ENCODE assay signal across 8 mouse cellular contexts in the genomic region with DNA sequence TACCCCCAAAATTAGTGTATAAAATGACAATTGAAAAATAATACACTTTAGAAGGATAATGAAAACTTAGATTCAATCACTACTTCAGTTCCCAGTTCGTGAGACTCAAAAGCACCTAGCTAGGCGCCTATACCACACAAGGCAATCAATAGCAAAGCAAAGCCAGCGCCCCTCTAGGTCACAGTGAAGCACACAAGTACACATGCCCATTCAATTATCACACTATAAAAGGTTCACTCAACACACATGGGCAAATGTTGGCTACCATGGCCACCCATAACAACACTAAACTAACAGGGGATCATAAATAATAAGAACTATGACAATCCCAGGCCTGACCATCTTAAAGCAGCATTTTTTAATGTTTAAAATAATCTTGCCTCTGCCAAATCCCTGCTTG. TPM values are rescaled to one million over a fixed set of nuclear protein-coding genes. Genes with fewer than 3 reads are reported as not detected.
DNase-seq lines count a peak whose midpoint lies in the region; ATAC-seq and TF ChIP-seq lines count a peak whose summit lies in the region.

No protein-coding gene starts in this region.

- peaks cover 39% of the 10 kb centered on the region for H3K4me1 ChIP-seq in kidney, embryonic 16.5 days (ENCODE audit: insufficient read depth, low read length)
- H3K4me1 ChIP-seq in embryonic facial prominence, embryonic 10.5 days = peaks cover 38% of the 10 kb centered on the region
- peaks cover 11% of the 10 kb centered on the region; the same call in 1 of the 2 replicates for H3K4me1 ChIP-seq in intestine, embryonic 15.5 days (replicated peaks)

- H3K36me3 ChIP-seq in kidney, embryonic 16.5 days (ENCODE audit: insufficient read depth, low read length) = no peaks in the 10 kb centered on the region
- no peaks in the 10 kb centered on the region for H3K36me3 ChIP-seq in embryonic facial prominence, embryonic 10.5 days (replicated peaks)
- H3K36me3 ChIP-seq in intestine, embryonic 15.5 days = no peaks in the 10 kb centered on the region
- H3K36me3 ChIP-seq in myocyte (ENCODE audit: control insufficient read depth, insufficient read depth) = no peaks in the 10 kb centered on the region

- DNase-seq in kidney, adult 11 months = no peak
- no peak for DNase-seq in embryonic facial prominence, embryonic 10.5 days (ENCODE audit: low spot score)
- DNase-seq in right cerebral cortex, adult 18-20 months = no peak
- no peak for DNase-seq in ovary, postnatal 14 days (ENCODE audit: low spot score)
- no peak for DNase-seq in adrenal gland, postnatal 14 days

- no peaks in the 10 kb centered on the region for H3K9me3 ChIP-seq in kidney, embryonic 16.5 days (ENCODE audit: low read length)
- no peaks in the 10 kb centered on the region for H3K9me3 ChIP-seq in embryonic facial prominence, embryonic 10.5 days
- H3K9me3 ChIP-seq in intestine, embryonic 15.5 days = no peaks in the 10 kb centered on the region

- no peaks in the 10 kb centered on the region for H3K27me3 ChIP-seq in kidney, embryonic 16.5 days (ENCODE audit: insufficient read depth, low read length)
- no peaks in the 10 kb centered on the region for H3K27me3 ChIP-seq in embryonic facial prominence, embryonic 10.5 days (replicated peaks; ENCODE audit: low read depth, poor library complexity, severe bottlenecking)
- H3K27me3 ChIP-seq in intestine, embryonic 15.5 days (replicated peaks) = no peaks in the 10 kb centered on the region
- no peaks in the 10 kb centered on the region for H3K27me3 ChIP-seq in myocyte (ENCODE audit: control insufficient read depth, insufficient read depth, insufficient read length)

- no peak for ATAC-seq in kidney, embryonic 16.5 days (ENCODE audit: low FRiP score, low TSS enrichment)
- no peak for ATAC-seq in intestine, embryonic 15.5 days

- WGBS in kidney, embryonic 16.5 days = 34% methylated on average over 3 of the region's 3 CpGs
- 35% methylated on average over 3 of the region's 3 CpGs for WGBS in embryonic facial prominence, embryonic 10.5 days
- 24% methylated on average over 3 of the region's 3 CpGs for WGBS in intestine, embryonic 15.5 days

- no peak overlapping the region for H3ac ChIP-seq in myocyte (ENCODE audit: control insufficient read depth, insufficient read length)

- peak overlapping the region; percentile 70 for H3K4me2 ChIP-seq in kidney, embryonic 16.5 days (replicated peaks; ENCODE audit: low read depth, low read length)
- H3K4me2 ChIP-seq in intestine, embryonic 15.5 days (replicated peaks) = peak overlapping the region; percentile 67
- peak overlapping the region; percentile 99 for H3K4me2 ChIP-seq in myocyte (ENCODE audit: low read depth)

- 0 out of 2 replicates have a peak overlapping the region, but pooled peaks have one; percentile 7 for H3K9ac ChIP-seq in kidney, embryonic 16.5 days (replicated peaks; ENCODE audit: low read length)
- H3K9ac ChIP-seq in intestine, embryonic 15.5 days = peak overlapping the region; percentile 10; the same call in 1 of the 2 replicates

- H3K4me3 ChIP-seq in kidney, embryonic 16.5 days (ENCODE audit: low read length) = peak overlapping the region; percentile 93
- peak overlapping the region; percentile 98 for H3K4me3 ChIP-seq in embryonic facial prominence, embryonic 10.5 days
- H3K4me3 ChIP-seq in intestine, embryonic 15.5 days (replicated peaks) = peak overlapping the region; percentile 99
- H3K4me3 ChIP-seq in myocyte = peak overlapping the region; percentile 43

- no peak overlapping the region for H3K27ac ChIP-seq in kidney, embryonic 16.5 days (ENCODE audit: low read length)
- H3K27ac ChIP-seq in embryonic facial prominence, embryonic 10.5 days (replicated peaks) = no peak overlapping the region
- H3K27ac ChIP-seq in intestine, embryonic 15.5 days = no peak overlapping the region

- H3K79me2 ChIP-seq in myocyte (ENCODE audit: control insufficient read depth, insufficient read depth) = peaks cover 62% of the 10 kb centered on the region

- TF ChIP-seq POLR2A in myocyte (IDR thresholded peaks at IDR 0.05; ENCODE audit: insufficient read length, low read depth) = no peak

TF ChIP-seq in myocyte, 11 proteins besides CTCF, POLR2A, EP300 and RAD21:
- TF ChIP-seq REST (IDR thresholded peaks at IDR 0.05; ENCODE audit: insufficient read depth, insufficient read length) (no peak), TCF12 (IDR thresholded peaks at IDR 0.05; ENCODE audit: insufficient read depth, poor library complexity, severe bottlenecking) (no peak), MAX (IDR thresholded peaks at IDR 0.05; ENCODE audit: low read depth) (no peak), TCF3 (IDR thresholded peaks at IDR 0.05; ENCODE audit: insufficient read length, low read depth) (no peak), E2F4 (IDR thresholded peaks at IDR 0.05; ENCODE audit: insufficient read depth) (no peak), SRF (IDR thresholded peaks at IDR 0.05; ENCODE audit: control insufficient read depth, insufficient read length, low read depth) (no peak), CEBPB (IDR thresholded peaks at IDR 0.05; ENCODE audit: insufficient read depth, poor library complexity, severe bottlenecking) (no peak), POLR2AphosphoS2 (IDR thresholded peaks at IDR 0.05; ENCODE audit: insufficient read length, low read depth) (no peak), MYOD1 (IDR thresholded peaks at IDR 0.05; ENCODE audit: control insufficient read depth in 1 of 3, insufficient read length in 2 of 3, low read depth in 2 of 3) (no peak), USF1 (IDR thresholded peaks at IDR 0.05; ENCODE audit: low read depth) (no peak), MYOG (IDR thresholded peaks at IDR 0.05; ENCODE audit: control insufficient read depth in 1 of 3, insufficient read depth in 1 of 3, insufficient read length in 2 of 3, low read depth in 2 of 3) (no peak)

RNA-seq across cellular contexts. Expression of a gene that starts 5.8 kb away (rescaled TPM):
- 9.6 and 11.5 TPM in 2 replicates for polyA plus RNA-seq in kidney, embryonic 16.5 days (2015; fragmentation: Nextera tagmentation; extraction: Ambion mirVana)
- polyA plus RNA-seq in embryonic facial prominence, embryonic 10.5 days (2016; fragmentation: Nextera tagmentation; extraction: Ambion mirVana) = 14.0 and 14.4 TPM in 2 replicates
- polyA plus RNA-seq in intestine, embryonic 15.5 days (2015; fragmentation: Nextera tagmentation; extraction: Ambion mirVana) = 13.3 and 13.7 TPM in 2 replicates
- 12.2 TPM for polyA plus RNA-seq in myocyte (2012; fragmentation: generic; extraction: Trizol)
- total RNA-seq in adrenal gland, postnatal 14 days (2021) = 45.7 and 48.2 TPM in 2 replicates

Comparison
In these comparisons a context has a peak if more than half of its experiments do, and no peak if none do; other contexts are left out.
1. H3K4me3 ChIP-seq: peak in every context shown above with its lines; median percentile 99 in intestine, embryonic 15.5 days; 98 in embryonic facial prominence, embryonic 10.5 days; 93 in kidney, embryonic 16.5 days; 43 in myocyte.